Comparison of ENCODE assay signal across 12 mouse cellular contexts in genomic region chr4:63580078-63580477, GRCm38 (mm10). TPM values are rescaled to one million over a fixed set of nuclear protein-coding genes. Genes with fewer than 3 reads are reported as not detected.
DNase-seq lines count a peak whose midpoint lies in the region; ATAC-seq and TF ChIP-seq lines count a peak whose summit lies in the region.
"Had no signal": no experiment of that assay in that cellular context is flagged by ENCODE, and none has a peak within 500 bp of the region (broad histone marks: within the 10 kb centered on the region; RNA-seq: fewer than 3 reads in every experiment).

No protein-coding gene starts in this region.

- H3K9ac ChIP-seq in forebrain, embryonic 15.5 days (replicated peaks): no peak overlapping the region
- H3K9ac ChIP-seq in limb, embryonic 14.5 days (ENCODE audit: low read depth, low read length, severe bottlenecking): peak overlapping the region; percentile 21; the same call in 1 of the 2 replicates
- no peak overlapping the region for H3K9ac ChIP-seq in neural tube, embryonic 15.5 days (replicated peaks)
- H3K9ac ChIP-seq: liver, embryonic 12.5 days had no signal

- H3K4me3 ChIP-seq in forebrain, embryonic 15.5 days: no peak overlapping the region
- H3K4me3 ChIP-seq in limb, embryonic 14.5 days (replicated peaks; ENCODE audit: low read length): no peak overlapping the region
- no peak overlapping the region for H3K4me3 ChIP-seq in neural tube, embryonic 15.5 days (replicated peaks)
- H3K4me3 ChIP-seq: liver, embryonic 12.5 days had no signal

- no peaks in the 10 kb centered on the region for H3K9me3 ChIP-seq in forebrain, embryonic 15.5 days
- H3K9me3 ChIP-seq in limb, embryonic 14.5 days (ENCODE audit: control insufficient read depth, low read length): no peaks in the 10 kb centered on the region
- no peaks in the 10 kb centered on the region for H3K9me3 ChIP-seq in neural tube, embryonic 15.5 days (replicated peaks)

- H3K27ac ChIP-seq in forebrain, embryonic 15.5 days (replicated peaks): 0 out of 2 replicates have a peak overlapping the region, but pooled peaks have one; percentile 31
- H3K27ac ChIP-seq in limb, embryonic 14.5 days (replicated peaks; ENCODE audit: low read depth, low read length): no peak overlapping the region
- H3K27ac ChIP-seq in neural tube, embryonic 15.5 days (replicated peaks): no peak overlapping the region
- H3K27ac ChIP-seq: liver, embryonic 12.5 days had no signal

- ATAC-seq in frontal cortex, adult (ENCODE audit: low TSS enrichment): peak; percentile 77
- peak; percentile 71 for ATAC-seq in forebrain, embryonic 15.5 days (replicated peaks)
- peak; percentile 73 for ATAC-seq in limb, embryonic 14.5 days (ENCODE audit: low FRiP score, low read depth)
- ATAC-seq in neural tube, embryonic 15.5 days (ENCODE audit: low FRiP score): peak; percentile 81; the same call in 1 of the 2 replicates
- ATAC-seq: liver, embryonic 12.5 days had no signal

- no peak for TF ChIP-seq POLR2A in limb, embryonic 14.5 days (IDR thresholded peaks at IDR 0.05; ENCODE audit: borderline replicate concordance, extremely low read depth, insufficient read depth, insufficient read length)

- no peaks in the 10 kb centered on the region for H3K36me3 ChIP-seq in forebrain, embryonic 15.5 days
- peaks cover 4% of the 10 kb centered on the region; the same call in 1 of the 2 replicates for H3K36me3 ChIP-seq in limb, embryonic 14.5 days (ENCODE audit: control insufficient read depth, insufficient read depth, low read length)
- no peaks in the 10 kb centered on the region for H3K36me3 ChIP-seq in neural tube, embryonic 15.5 days

- peaks cover 6% of the 10 kb centered on the region; the same call in 1 of the 2 replicates for H3K4me1 ChIP-seq in forebrain, embryonic 15.5 days
- H3K4me1 ChIP-seq in limb, embryonic 14.5 days (ENCODE audit: control insufficient read depth, insufficient read depth, low read length): peaks cover 8% of the 10 kb centered on the region; the same call in 1 of the 2 replicates
- H3K4me1 ChIP-seq in neural tube, embryonic 15.5 days: peaks cover 6% of the 10 kb centered on the region; the same call in 1 of the 2 replicates
- H3K4me1 ChIP-seq: liver, embryonic 12.5 days had no signal

- no peaks in the 10 kb centered on the region for H3K27me3 ChIP-seq in forebrain, embryonic 15.5 days
- no peaks in the 10 kb centered on the region for H3K27me3 ChIP-seq in limb, embryonic 14.5 days (ENCODE audit: control insufficient read depth, insufficient read depth, low read length)
- H3K27me3 ChIP-seq in neural tube, embryonic 15.5 days (replicated peaks): no peaks in the 10 kb centered on the region
- H3K27me3 ChIP-seq: liver, embryonic 12.5 days had no signal

- 21% methylated on average over 6 of the region's 6 CpGs for WGBS in forebrain, embryonic 15.5 days
- 28% methylated on average over 6 of the region's 6 CpGs for WGBS in limb, embryonic 14.5 days
- WGBS in neural tube, embryonic 15.5 days: 31% methylated on average over 6 of the region's 6 CpGs

- H3K4me2 ChIP-seq in forebrain, embryonic 15.5 days (replicated peaks): no peak overlapping the region
- H3K4me2 ChIP-seq in limb, embryonic 14.5 days (replicated peaks; ENCODE audit: low read depth, low read length, severe bottlenecking): no peak overlapping the region
- H3K4me2 ChIP-seq in neural tube, embryonic 15.5 days: no peak overlapping the region
- H3K4me2 ChIP-seq: liver, embryonic 12.5 days had no signal

- no peak for DNase-seq in frontal cortex, postnatal 14 days (ENCODE audit: low spot score in 2 of 2)
- DNase-seq in limb, embryonic 14.5 days (ENCODE audit: low spot score): no peak
- DNase-seq in cerebellum, adult 11 months: no peak
- DNase-seq in urinary bladder, postnatal 14 days (ENCODE audit: low spot score): no peak
- no peak for DNase-seq in cerebellum, postnatal 36 days
- DNase-seq: gastrocnemius, postnatal 25 days had no signal

RNA-seq across cellular contexts. Expression of gene Tmem268, which starts 21.5 kb away (rescaled TPM):
- 4.6 and 5.8 TPM in 2 replicates for polyA plus RNA-seq in forebrain, embryonic 15.5 days (2015; fragmentation: Nextera tagmentation; extraction: Ambion mirVana)
- polyA plus RNA-seq in limb, embryonic 14.5 days (2012; rRNA removed): 7.1 and 9.6 TPM in 2 replicates
- 6.6 and 7.7 TPM in 2 replicates for polyA plus RNA-seq in limb, embryonic 14.5 days (2014; fragmentation: Nextera tagmentation; extraction: Ambion mirVana)
- polyA plus RNA-seq in neural tube, embryonic 15.5 days (2015; fragmentation: Nextera tagmentation; extraction: Ambion mirVana): 4.9 and 7.0 TPM in 2 replicates

RNA-seq across cellular contexts. Expression of gene Gm11213, which starts 25.0 kb away (rescaled TPM):
- not detected in 2 replicates for polyA plus RNA-seq in forebrain, embryonic 15.5 days (2015; fragmentation: Nextera tagmentation; extraction: Ambion mirVana)
- not detected in 2 replicates for polyA plus RNA-seq in limb, embryonic 14.5 days (2012; rRNA removed)
- not detected in 2 replicates for polyA plus RNA-seq in limb, embryonic 14.5 days (2014; fragmentation: Nextera tagmentation; extraction: Ambion mirVana)
- polyA plus RNA-seq in neural tube, embryonic 15.5 days (2015; fragmentation: Nextera tagmentation; extraction: Ambion mirVana): not detected in 2 replicates
- polyA plus RNA-seq: liver, embryonic 12.5 days; spleen, adult 2 months; urinary bladder, adult 2 months had no signal

RNA-seq across cellular contexts. Expression of gene Atp6v1g1, which starts 35.5 kb away (rescaled TPM):
- 452 and 469 TPM in 2 replicates for polyA plus RNA-seq in forebrain, embryonic 15.5 days (2015; fragmentation: Nextera tagmentation; extraction: Ambion mirVana)
- 105 and 138 TPM in 2 replicates for polyA plus RNA-seq in limb, embryonic 14.5 days (2012; rRNA removed)
- polyA plus RNA-seq in limb, embryonic 14.5 days (2014; fragmentation: Nextera tagmentation; extraction: Ambion mirVana): 289 and 304 TPM in 2 replicates
- 402 and 431 TPM in 2 replicates for polyA plus RNA-seq in neural tube, embryonic 15.5 days (2015; fragmentation: Nextera tagmentation; extraction: Ambion mirVana)

RNA-seq across cellular contexts. Expression of gene Tex48, which starts 42.1 kb away (rescaled TPM):
- not detected in 2 replicates for polyA plus RNA-seq in forebrain, embryonic 15.5 days (2015; fragmentation: Nextera tagmentation; extraction: Ambion mirVana)
- polyA plus RNA-seq in limb, embryonic 14.5 days (2012; rRNA removed): not detected in 2 replicates
- polyA plus RNA-seq in limb, embryonic 14.5 days (2014; fragmentation: Nextera tagmentation; extraction: Ambion mirVana): not detected in 2 replicates
- polyA plus RNA-seq in neural tube, embryonic 15.5 days (2015; fragmentation: Nextera tagmentation; extraction: Ambion mirVana): not detected in 2 replicates
- polyA plus RNA-seq: liver, embryonic 12.5 days; spleen, adult 2 months; urinary bladder, adult 2 months had no signal
